Mouse (Mus musculus): Measurements from ENCODE around the gene Ehmt1.

GRCm38 (mm10) chr2:24918930-24919838 is at the start of gene Ehmt1:
- TF ChIP-seq MAFK (IDR thresholded peaks at IDR 0.05; ENCODE audit: borderline replicate concordance, low read depth, low read length), result no peak
- TF ChIP-seq KAT2A (conservative IDR thresholded peaks at IDR 0.05; ENCODE audit: low read depth, low read length), result no peak; the same call in 1 of the 2 replicates
- no peak for TF ChIP-seq CTCF (IDR thresholded peaks at IDR 0.05 in 2 of 3, conservative IDR thresholded peaks at IDR 0.05 in 1 of 3; ENCODE audit: control insufficient read depth in 1 of 3, insufficient read depth in 1 of 3, low read depth in 2 of 3, low read length in 3 of 3, poor library complexity in 1 of 3, severe bottlenecking in 1 of 3)
- peak; percentile 70 to 99 for TF ChIP-seq POLR2A (IDR thresholded peaks at IDR 0.05; ENCODE audit: control insufficient read depth in 1 of 2, insufficient read depth in 1 of 2, low read depth in 1 of 2, low read length in 2 of 2, poor library complexity in 1 of 2)
- TF ChIP-seq USF2 (IDR thresholded peaks at IDR 0.05; ENCODE audit: borderline replicate concordance in 1 of 2, insufficient read depth in 1 of 2, low read depth in 1 of 2, low read length in 2 of 2), result no peak
- TF ChIP-seq TCF12 (IDR thresholded peaks at IDR 0.05; ENCODE audit: low read depth, low read length), result peak; percentile 84
- no peak for TF ChIP-seq RAD21 (IDR thresholded peaks at IDR 0.05; ENCODE audit: low read depth, low read length)
- no peak for TF ChIP-seq ZNF384 (IDR thresholded peaks at IDR 0.05; ENCODE audit: low read depth, low read length)
- no peak for TF ChIP-seq ZKSCAN1 (IDR thresholded peaks at IDR 0.05; ENCODE audit: low read depth, low read length)

Data from MEL (cell line).